Mouse (Mus musculus): ENCODE results near the gene Helz.

DNA sequence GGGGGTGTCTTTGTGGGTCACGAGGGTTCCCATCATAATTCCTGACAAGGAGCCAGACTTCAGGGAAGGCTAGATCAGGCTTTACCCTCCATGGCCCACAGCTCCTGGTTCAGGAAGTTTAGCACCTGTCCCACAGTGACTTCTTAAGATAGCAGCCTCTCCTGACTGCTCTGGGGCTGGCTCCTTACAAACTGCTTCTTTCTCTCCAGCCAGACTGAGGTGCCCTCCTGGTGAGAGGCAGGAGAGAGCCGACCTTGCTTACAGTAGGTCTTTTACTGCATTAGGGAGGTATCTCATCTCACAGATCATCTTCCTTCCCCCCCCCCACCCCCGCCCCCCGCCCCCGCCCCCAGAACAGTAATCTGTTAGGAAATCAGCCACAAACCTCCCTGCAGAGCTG is 15.5 kb upstream of the Helz start:
- no peak for TF ChIP-seq POLR2A (IDR thresholded peaks at IDR 0.05; ENCODE audit: extremely low read depth, insufficient read depth, low read length)
- no peak for TF ChIP-seq CTCF (IDR thresholded peaks at IDR 0.05; ENCODE audit: extremely low read depth, insufficient read depth, low read length)

Measured in cortical plate, adult 2 months (tissue).